Mouse (Mus musculus) spleen, postnatal 14 days (tissue): Measurements from ENCODE around the gene 2210407C18Rik.

ENCODE experiments used
- DNase-seq, 2 experiments: peaks; one replicate each; pipeline ENCODE4 v3.0.0; 2021 to 2022; ENCODE audit warnings: low spot score in 2 of 2

The 2210407C18Rik gene

DNA sequence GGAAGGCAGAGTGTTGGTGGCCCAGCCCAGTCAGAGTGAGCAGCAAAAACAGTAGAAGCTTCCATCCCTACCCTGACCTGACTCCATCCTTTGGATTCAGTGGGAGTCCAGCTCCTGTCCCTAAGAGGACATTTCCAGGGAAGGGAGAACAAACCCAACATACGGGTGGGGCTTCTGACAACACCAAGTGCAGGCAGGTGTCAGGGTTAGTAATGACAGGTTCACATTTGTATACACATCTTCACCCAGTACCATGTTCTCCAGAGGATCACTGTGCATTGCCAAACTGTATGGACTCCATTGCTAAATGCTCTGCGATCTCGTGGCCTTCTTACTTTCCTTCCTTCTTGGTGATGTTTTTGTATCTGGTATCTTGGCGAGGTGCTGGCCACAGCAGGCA, at the start of gene 2210407C18Rik:
2210407C18Rik (minus strand) TSS at position 101 of the 400 bp plus-strand sequence.
- DNase-seq, result no peak

DNA sequence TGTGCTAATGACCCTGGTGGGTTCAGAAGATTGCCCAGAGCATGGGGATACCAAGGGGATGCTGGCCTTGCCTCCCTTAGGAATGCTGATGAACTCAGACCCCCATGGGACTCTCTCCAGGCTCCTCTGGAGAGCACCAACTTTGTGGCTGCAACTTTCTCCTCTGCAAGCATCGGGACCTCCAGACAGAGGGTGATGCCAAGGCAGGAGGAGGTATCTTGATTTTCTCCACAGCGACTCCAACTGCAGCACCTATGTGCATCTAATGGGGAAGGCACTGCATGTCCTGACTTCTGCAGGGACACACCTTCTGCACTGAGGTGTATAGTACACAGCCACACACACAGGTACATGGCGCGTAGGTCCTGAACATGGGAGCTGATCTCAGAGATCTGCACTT, 42.7 kb upstream of the 2210407C18Rik start, which contains the start of gene Olfr322:
Olfr322 (plus strand) TSS at position 187 of the 400 bp plus-strand sequence.
- no peak for DNase-seq

GRCm38 (mm10) chr11:58655151-58655550, 39.3 kb upstream of the 2210407C18Rik start:
- DNase-seq, result no peak

DNA sequence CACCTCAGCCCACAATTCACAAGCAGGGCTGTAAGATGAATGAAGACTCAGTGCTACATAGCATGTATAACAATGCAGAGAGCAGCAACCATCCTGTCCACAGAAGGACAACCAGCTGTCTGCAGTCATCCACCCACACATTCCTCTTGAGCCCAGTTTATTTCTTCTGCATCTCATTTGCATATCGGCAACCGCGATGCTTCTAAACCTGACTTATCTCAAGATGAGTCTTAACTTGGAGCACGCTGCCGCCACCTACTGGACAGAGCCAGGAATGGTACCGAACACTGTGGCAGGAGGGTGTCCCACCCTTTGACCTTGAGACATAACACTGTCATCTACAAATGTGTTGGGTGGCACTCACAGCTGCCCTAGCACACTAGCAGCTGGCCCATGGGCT, 27.5 kb upstream of the 2210407C18Rik start:
- DNase-seq, result peak; percentile 61 to 72

DNA sequence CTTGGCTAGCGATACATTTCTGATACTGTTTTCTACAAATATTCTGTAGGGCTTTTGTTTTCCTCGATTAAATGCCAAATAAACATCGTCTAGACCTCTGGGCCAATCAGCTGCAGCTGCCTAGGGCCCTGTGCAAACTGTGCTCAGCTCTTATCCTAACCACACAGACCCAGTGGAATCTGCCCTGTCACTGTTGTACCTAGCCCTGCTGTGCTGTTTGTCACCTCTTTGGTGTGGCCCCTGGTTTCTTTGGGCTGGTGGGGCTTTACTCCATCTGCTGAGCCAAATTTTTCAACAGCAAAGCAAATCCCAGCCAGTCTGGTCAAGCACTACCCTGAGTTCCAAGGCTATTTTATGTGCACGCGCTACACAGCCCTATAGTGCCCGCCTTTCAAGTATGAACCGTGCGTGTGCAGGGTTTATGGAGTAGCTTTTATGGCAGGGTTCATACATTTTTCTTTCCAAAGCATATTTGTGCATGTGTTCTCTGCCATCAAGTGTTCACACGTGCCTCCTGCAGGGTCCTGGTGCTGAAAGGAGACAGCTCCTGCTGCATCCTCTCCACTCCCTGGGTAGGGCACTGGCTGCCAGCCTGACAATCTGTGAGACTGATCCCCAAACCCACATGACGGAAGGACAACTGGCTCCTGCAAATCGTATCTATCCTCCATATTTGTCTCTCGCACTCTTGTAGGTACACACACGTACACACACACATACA, 25.9 kb upstream of the 2210407C18Rik start:
- peak; percentile 50 to 68 for DNase-seq

GRCm38 (mm10) chr11:58641057-58641456, 25.2 kb upstream of the 2210407C18Rik start:
- DNase-seq, result peak in 1 of 2 experiments; percentile 30

DNA sequence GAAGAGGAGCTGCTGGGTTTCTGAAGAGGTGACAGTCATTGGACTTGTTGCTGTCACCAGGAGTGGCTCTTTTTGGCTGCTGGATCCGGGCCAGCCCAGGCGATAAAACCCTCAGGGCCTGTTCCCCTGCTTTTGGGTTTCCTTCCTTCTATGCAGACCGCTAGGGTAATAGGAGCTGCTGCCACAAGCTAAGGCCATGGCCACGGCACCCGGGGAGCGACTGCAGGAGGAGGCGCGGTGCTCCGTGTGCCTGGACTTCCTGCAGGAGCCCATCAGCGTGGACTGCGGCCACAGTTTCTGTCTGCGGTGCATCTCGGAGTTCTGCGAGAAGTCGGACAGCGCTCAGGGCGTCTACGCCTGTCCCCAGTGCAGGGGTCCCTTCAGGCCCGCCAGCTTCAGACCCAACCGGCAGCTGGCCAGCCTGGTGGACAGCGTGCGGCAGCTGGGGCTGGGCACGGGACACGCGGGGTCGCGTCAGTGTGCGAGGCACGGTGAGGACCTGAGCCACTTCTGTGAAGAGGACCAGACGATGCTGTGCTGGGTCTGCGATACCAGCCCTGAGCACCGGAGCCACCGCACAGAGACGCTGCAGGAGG, 24.5 kb upstream of the 2210407C18Rik start, which contains the start of gene Trim58:
Trim58 (plus strand) TSS at position 194 of the 596 bp plus-strand sequence.
- peak; percentile 62 to 72 for DNase-seq

- DNase-seq, result no peak
Measured at GRCm38 (mm10) chr11:58638176-58638701, 22.4 kb upstream of the 2210407C18Rik start.

DNA sequence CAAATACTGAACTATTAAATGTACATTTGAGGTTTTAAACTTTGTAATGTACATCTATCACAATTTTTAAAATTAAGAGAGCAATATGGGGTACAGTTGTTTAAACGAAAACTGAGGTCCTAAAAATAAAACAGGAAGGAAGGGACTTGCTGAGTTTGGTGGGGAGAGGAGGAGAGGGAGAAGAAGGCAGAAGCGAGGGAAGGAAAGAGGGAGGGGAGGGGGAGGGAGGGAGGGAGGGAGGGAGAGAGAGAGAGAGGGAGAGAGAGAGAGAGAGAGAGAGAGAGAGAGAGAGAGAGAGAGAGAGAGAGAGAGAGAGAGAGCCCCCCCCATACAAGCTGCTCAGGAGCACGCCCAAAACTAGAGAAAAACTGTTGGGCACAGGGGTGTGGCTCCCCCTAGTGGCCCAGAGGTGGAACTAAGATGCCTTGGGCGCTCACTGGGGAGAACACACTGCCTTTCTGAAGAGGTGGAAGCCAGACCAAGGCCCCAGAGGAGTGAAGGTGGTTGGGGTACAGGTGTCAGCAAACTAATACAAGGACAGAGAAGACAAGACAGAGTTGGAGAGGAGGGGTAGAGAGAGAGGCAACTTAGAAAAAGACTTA, 20.6 kb upstream of the 2210407C18Rik start:
- peak; percentile 45 to 61 for DNase-seq

- no peak for DNase-seq
Measured at GRCm38 (mm10) chr11:58634878-58635277, 19.0 kb upstream of the 2210407C18Rik start.

DNA sequence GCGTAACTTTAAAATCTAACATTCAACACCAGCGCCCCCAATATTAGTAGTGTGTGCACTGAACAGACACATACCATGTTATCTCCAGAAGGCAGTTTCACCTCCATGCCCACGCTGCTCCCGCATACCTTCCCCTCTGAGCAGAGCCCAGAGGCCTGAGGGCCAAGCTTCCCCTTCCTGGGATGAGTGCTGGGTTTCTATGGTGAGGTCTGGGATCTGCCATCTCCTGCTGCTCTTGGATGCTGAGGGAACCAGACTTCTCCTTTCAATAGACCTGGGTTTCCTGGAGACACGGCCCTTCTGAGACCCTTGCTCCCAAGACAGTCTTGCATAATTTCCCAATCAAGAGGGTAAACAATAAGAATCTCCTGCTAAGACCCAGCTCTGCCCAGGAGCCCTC, 14.5 kb upstream of the 2210407C18Rik start, which contains the start of gene Olfr323:
Olfr323 (minus strand) TSS at position 101 of the 400 bp plus-strand sequence.
- no peak for DNase-seq

DNA sequence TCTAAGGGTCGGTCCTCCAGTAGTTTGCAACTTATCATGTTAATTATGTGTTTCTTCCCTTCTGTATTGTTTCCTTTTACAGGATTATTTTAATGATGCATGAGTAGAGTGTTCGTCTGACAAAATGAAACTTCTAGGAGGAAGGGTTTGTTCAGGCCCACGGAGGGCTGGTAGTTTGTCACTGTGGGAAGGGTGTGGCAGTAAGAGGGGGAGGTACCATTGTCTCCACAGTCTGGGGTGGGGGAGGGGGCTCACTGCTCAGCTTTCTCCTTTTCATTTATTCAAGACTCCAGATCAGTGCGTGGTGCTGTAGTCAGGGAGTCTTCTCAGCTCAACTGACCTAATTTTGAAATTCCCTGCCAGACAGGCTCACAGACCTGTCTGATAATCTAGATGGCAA, 10.3 kb upstream of the 2210407C18Rik start:
- no peak for DNase-seq

DNA sequence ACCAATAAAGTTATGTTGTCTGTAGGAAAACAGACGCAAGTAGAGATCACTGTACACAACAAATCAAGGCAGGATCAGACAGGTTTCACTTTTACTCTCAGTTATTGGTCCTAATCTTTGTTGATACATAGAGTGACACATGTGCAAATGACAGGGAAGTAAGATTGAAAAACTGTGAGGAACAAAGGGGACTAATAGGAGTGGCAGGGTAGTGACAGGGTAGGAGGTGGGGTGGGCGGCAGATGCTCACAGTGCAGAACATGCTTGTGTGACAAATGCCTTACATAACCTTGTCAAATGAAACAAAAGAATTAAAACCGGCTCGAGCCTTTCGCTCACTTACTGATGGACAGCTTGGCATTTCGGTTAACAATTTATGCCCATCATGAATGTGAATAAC, 2.9 kb upstream of the 2210407C18Rik start:
- DNase-seq, result no peak

- no peak for DNase-seq
Measured at GRCm38 (mm10) chr11:58618369-58618768, 2.5 kb upstream of the 2210407C18Rik start.

DNA sequence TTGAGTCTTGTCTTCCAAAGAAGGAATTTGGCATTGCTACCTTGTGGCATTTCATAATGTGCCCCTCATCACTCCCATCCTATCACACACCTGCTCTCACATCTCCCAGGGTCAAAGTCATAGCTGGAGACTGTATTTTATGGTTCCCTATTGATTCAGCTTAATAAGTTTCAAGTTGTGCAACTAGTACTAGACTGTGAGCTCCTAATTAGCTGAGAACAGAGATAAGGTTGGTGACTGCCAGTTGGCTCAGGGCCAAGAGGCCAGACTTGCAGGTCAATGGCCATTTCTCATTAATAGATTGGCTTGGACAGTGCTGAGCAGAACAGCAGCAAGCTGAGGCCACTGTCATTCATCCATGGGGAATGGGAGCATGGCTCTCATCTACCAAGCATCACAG, 1.3 kb downstream of the 2210407C18Rik start:
- DNase-seq, result no peak

GRCm38 (mm10) chr11:58613359-58613758, 2.5 kb downstream of the 2210407C18Rik start:
- no peak for DNase-seq

DNA sequence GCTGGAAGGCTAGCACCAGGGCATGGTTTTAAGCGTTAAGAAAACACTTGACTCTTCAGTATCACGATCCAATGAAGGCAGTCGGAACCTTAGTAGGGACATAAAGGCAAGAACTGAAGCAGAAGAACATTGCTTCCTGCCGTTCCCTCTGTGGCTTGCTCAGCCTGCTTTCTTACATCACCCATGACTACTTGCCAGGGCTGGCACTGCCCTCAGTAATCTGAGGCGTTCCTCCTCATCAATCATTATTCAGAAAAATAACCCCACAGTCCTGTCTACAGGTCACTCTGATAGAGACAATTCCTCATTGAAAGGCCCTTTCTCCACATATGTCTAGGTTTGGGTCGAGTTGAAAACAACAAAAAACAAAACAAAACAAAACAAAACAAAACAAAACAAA, 8.8 kb downstream of the 2210407C18Rik start:
- DNase-seq, result no peak

- DNase-seq, result no peak
Measured at GRCm38 (mm10) chr11:58606177-58606919, 9.5 kb downstream of the 2210407C18Rik start.

DNA sequence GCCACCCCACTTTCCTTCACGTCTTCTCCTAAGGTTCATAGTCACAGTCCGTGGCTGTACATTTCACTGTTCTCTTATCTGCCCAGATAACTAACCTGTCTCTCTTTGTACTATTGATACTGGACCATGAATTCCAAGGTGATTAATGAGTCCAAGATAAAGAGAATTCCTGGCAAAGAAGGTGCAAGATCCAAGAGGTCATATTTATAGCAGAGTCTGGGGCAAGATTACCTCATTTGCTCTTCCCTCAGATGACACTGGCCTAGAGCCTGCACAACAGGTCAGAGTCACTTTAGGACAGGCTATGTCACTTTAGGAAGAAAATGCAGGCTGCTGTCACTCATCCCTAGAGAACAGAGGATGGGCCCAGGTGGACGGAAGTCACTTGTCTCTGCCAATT, 10.6 kb downstream of the 2210407C18Rik start:
- DNase-seq, result no peak

DNA sequence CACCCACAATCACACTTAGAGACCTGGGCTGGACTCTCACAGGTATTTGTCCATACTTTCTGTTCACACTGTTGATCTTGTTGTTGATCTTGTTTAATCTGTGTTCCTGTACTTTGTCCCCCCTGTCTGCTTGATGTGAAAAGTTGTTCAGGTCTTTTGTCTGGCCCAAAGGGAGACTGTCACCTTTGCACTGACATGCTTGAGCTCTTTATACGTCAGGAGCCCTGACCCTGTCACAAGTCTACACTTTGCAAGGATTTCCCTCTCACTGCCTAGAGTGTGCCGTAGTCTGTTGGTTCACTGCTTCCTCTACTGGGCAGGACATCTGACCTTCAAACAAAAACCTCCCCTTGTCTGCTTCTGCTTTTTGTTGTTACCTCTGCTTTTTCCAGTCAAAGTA, 11.2 kb downstream of the 2210407C18Rik start:
- DNase-seq, result no peak

DNA sequence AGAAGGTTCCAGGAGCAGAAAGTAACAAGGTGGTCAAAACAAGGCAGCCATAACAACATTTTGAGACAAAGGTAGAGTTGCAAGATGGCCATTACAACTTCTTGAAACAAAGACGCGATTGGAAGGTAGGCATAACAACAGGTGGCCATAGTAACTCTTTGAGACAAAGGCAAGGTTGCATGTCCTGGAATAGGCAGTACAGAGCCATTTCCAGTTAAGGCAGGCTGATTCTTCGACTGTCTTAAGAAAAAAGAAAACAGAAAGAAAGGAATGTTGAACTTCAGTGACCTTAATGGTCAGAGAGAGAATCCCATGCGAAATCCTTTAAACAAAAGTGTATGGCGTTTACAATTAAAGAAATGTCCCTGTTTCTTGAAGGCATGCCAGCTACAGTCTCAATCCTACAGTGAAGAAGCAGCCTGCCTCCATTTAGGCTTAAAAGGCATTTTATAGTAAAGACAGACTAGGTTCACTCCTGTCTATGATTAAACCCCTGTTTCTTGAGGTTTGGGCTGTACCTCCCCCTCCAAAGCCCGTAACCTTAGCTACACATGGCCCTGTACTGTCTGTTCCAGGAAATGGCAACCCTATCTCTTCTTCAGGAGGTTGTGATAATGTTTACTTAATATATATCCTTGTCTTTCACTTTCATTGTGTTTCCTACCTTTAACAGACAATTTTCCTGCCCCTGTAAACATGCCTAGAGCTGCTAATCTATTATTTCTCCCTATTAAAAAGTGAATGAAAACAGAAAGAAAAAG, 12.9 kb downstream of the 2210407C18Rik start:
- DNase-seq, result no peak
